Mouse (Mus musculus) megakaryocyte, embryonic 14.5 days (primary cell): ENCODE measurements at regions not wholly inside any gene's neighbourhood (a gene's known extent, or its start where the extent isn't known, plus 50 kb on each side); places are given as distances from the start of the nearest gene placed in this dataset.

Experiments
- H3K27me3 ChIP-seq: replicated peaks from 2 replicates; pipeline ENCODE3; 2012; ENCODE audit warnings: inconsistent platforms
- H3K36me3 ChIP-seq: replicated peaks from 2 replicates; pipeline ENCODE3; 2012; ENCODE audit warnings: low read length, inconsistent platforms, mixed read lengths
- H3K4me1 ChIP-seq: 2 replicates; pipeline ENCODE4 v1.6.1; 2012; ENCODE audit warnings: inconsistent platforms
- H3K4me3 ChIP-seq: replicated peaks from 2 replicates; pipeline ENCODE3; 2012; ENCODE audit warnings: moderate library complexity, mild to moderate bottlenecking, inconsistent platforms
- H3K9me3 ChIP-seq: 2 replicates; pipeline ENCODE4 v1.6.1; 2012; ENCODE audit warnings: inconsistent platforms
- FLI1 ChIP-seq: IDR thresholded peaks from 2 replicates; pipeline ENCODE4 v1.6.1; 2012; ENCODE audit warnings: low read length, inconsistent platforms, mixed read lengths
- GATA1 ChIP-seq: IDR thresholded peaks from 3 replicates; pipeline ENCODE4 v1.6.1; 2012; ENCODE audit warnings: mixed read lengths, low read length, inconsistent platforms, borderline replicate concordance

DNA sequence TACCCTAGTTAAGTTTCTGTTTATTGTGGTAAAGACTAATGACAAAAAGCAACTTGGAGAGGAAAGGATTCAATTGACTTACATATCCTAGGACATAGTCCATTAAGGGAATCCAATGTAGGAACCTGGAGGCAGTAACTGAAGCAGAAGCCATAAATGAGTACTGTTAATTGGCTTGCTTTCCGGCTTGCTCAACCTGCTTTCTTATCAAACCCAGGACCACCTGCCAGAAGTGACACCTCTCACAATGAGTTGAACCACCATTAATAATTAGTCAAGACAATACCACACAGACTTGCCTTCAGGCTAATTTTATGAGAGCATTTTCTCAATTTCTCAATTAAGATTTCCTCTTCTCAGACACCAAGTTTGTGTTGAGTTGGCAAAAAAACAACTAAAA, 148.8 kb downstream of the Ccser2 start:
- H3K4me3 ChIP-seq = no peak overlapping the region
- H3K9me3 ChIP-seq = no peaks in the 10 kb centered on the region
- TF ChIP-seq GATA1 = no peak
- no peak for TF ChIP-seq FLI1
- no peaks in the 10 kb centered on the region for H3K36me3 ChIP-seq
- H3K4me1 ChIP-seq = no peaks in the 10 kb centered on the region
- H3K27me3 ChIP-seq = no peaks in the 10 kb centered on the region

DNA sequence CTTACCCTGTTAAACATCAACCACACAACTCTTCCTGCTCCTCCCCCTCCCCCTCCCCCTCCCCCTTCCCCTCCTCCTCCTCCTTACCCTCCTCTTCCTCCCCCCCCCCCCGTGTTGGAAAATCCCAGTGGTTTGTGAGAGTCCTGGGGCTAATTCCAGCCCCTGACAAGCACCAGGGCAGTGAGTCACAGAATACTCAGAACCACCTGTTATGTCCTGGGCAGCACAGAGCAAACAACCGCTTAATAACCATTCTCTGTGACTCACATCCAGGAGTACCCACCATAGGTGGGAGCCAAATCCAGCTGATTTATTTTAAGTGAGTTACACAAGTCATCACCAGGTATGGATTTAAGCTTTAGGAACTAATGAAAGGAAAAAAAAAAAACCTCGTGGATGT, 166.2 kb downstream of the Ccser2 start:
- H3K4me1 ChIP-seq = peaks cover 5% of the 10 kb centered on the region; the same call in 1 of the 2 replicates
- H3K4me3 ChIP-seq = no peak overlapping the region
- H3K27me3 ChIP-seq = peaks cover 1% of the 10 kb centered on the region
- H3K9me3 ChIP-seq = peaks cover 12% of the 10 kb centered on the region; the same call in 1 of the 2 replicates
- H3K36me3 ChIP-seq = no peaks in the 10 kb centered on the region
- TF ChIP-seq GATA1 (no peak), FLI1 (no peak)

- Histone ChIP-seq H3K4me1 (peaks cover 5% of the 10 kb centered on the region; the same call in 1 of the 2 replicates), H3K9me3 (peaks cover 12% of the 10 kb centered on the region; the same call in 1 of the 2 replicates), H3K36me3 (no peaks in the 10 kb centered on the region), H3K27me3 (peaks cover 1% of the 10 kb centered on the region), H3K4me3 (no peak overlapping the region)
- TF ChIP-seq FLI1 (no peak), GATA1 (no peak)
Observed at GRCm38 (mm10) chr14:36799820-36800219, 168.8 kb downstream of the Ccser2 start.

- TF ChIP-seq FLI1 (no peak), GATA1 (no peak)
- no peak overlapping the region for H3K4me3 ChIP-seq
- no peaks in the 10 kb centered on the region; the same call in 1 of the 2 replicates for H3K9me3 ChIP-seq
- no peaks in the 10 kb centered on the region for H3K36me3 ChIP-seq
- H3K4me1 ChIP-seq = 0 out of 2 replicates have a peak, but pooled peaks cover 3% of the 10 kb centered on the region
- no peaks in the 10 kb centered on the region for H3K27me3 ChIP-seq
Observed at GRCm38 (mm10) chr14:36781882-36782281, 186.7 kb downstream of the Ccser2 start.

DNA sequence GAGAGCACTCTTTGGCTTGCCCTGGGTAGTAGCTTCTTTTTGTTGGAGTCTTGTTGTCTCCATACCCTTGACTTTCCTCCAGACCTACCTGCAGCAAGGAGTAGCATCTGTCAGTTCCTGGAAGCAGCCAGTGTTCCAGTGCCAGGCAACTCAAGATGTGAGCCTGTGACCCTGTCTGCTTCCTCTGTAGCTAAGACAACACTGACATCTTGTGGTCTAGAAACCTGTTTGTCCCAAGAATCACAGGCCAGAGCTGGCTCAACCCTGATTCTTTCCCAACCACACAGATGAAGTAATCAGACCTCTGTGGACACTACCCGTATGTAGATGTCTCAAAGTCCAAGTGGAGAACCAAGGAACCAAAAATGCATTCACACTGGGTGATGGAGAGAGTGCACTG, 189.6 kb downstream of the Ccser2 start:
- H3K27me3 ChIP-seq = peaks cover 2% of the 10 kb centered on the region
- H3K4me3 ChIP-seq = no peak overlapping the region

DNA sequence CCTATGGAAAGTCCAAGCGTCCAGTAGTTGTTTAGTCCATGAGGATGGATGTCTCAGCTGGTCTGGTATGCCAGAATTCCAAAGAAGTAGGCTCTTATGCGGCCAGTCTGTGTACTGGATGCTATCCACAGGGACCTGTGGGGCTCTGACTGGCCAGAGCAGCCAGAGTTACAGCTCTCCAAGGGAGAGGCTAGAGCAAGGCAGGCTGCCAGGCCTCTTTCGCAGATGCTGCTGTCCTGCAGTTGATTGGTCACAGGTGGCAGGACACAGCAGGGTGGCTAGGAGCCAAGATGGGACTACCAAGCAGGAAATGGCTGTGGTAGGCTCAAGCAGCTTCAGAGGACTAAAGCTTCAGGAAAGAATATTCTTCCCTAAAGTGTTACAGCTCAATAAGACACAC, 194.2 kb downstream of the Ccser2 start:
- Histone ChIP-seq H3K9me3 (no peaks in the 10 kb centered on the region), H3K27me3 (peaks cover 2% of the 10 kb centered on the region), H3K4me1 (0 out of 2 replicates have a peak, but pooled peaks cover 3% of the 10 kb centered on the region), H3K4me3 (no peak overlapping the region), H3K36me3 (no peaks in the 10 kb centered on the region)
- TF ChIP-seq FLI1 (no peak), GATA1 (no peak)

More for the DNA sequence above, 189.6 kb downstream of the Ccser2 start:
- TF ChIP-seq GATA1 (no peak), FLI1 (no peak)
- 0 out of 2 replicates have a peak, but pooled peaks cover 3% of the 10 kb centered on the region for H3K4me1 ChIP-seq
- H3K9me3 ChIP-seq = no peaks in the 10 kb centered on the region; the same call in 1 of the 2 replicates
- no peaks in the 10 kb centered on the region for H3K36me3 ChIP-seq

GRCm38 (mm10) chr14:36764377-36764776, 204.2 kb downstream of the Ccser2 start:
- Histone ChIP-seq H3K4me1 (peaks cover 9% of the 10 kb centered on the region), H3K4me3 (no peak overlapping the region), H3K9me3 (no peaks in the 10 kb centered on the region), H3K36me3 (no peaks in the 10 kb centered on the region), H3K27me3 (no peaks in the 10 kb centered on the region)
- TF ChIP-seq GATA1 = no peak
- no peak for TF ChIP-seq FLI1

GRCm38 (mm10) chr14:36756056-36756455, 212.5 kb downstream of the Ccser2 start:
- Histone ChIP-seq H3K4me3 (no peak overlapping the region), H3K36me3 (no peaks in the 10 kb centered on the region), H3K27me3 (no peaks in the 10 kb centered on the region), H3K9me3 (no peaks in the 10 kb centered on the region), H3K4me1 (no peaks in the 10 kb centered on the region)
- no peak for TF ChIP-seq FLI1
- TF ChIP-seq GATA1 = no peak

GRCm38 (mm10) chr14:36748130-36748883, 220.3 kb downstream of the Ccser2 start:
- H3K27me3 ChIP-seq = no peaks in the 10 kb centered on the region
- TF ChIP-seq GATA1 (no peak), FLI1 (no peak)

GRCm38 (mm10) chr14:36731095-36731494, 237.5 kb downstream of the Ccser2 start:
- Histone ChIP-seq H3K36me3 (no peaks in the 10 kb centered on the region), H3K4me1 (no peaks in the 10 kb centered on the region; the same call in 1 of the 2 replicates), H3K9me3 (0 out of 2 replicates have a peak, but pooled peaks cover 5% of the 10 kb centered on the region), H3K4me3 (no peak overlapping the region), H3K27me3 (no peaks in the 10 kb centered on the region)
- TF ChIP-seq GATA1 (no peak), FLI1 (no peak)

More at GRCm38 (mm10) chr14:36748130-36748883, 220.3 kb downstream of the Ccser2 start:
- no peaks in the 10 kb centered on the region for H3K4me1 ChIP-seq
- H3K9me3 ChIP-seq = peaks cover 7% of the 10 kb centered on the region; the same call in 1 of the 2 replicates
- no peaks in the 10 kb centered on the region for H3K36me3 ChIP-seq
- H3K4me3 ChIP-seq = no peak overlapping the region
